Mouse (Mus musculus): Measurements from ENCODE around the gene 4931414P19Rik.

DNA sequence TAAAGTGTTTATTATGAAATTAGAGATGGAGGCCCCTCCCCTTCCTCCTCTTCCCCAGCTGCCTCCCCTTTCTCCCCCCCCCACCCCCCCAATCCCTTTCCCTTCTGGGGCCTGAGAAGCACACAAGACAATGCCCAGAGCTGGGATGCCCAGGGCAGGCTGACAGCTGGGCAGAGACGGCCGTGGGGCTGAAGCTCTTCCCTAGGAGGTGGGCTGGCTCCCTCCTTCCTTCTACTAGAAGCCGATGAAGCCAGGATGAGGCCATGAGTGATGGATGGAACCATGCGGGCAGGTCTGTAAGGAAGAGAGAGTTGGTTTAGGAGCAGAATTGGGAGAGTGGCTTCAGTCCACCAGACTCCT is 25.4 kb upstream of the 4931414P19Rik start:
- TF ChIP-seq POLR2A (IDR thresholded peaks at IDR 0.05; ENCODE audit: insufficient read depth, low read depth, low read length), result no peak
- TF ChIP-seq CTCF (IDR thresholded peaks at IDR 0.05), result no peak
- TF ChIP-seq EP300 (IDR thresholded peaks at IDR 0.05; ENCODE audit: insufficient read depth, low read depth, low read length), result no peak

Data from heart, adult 2 months (tissue).